Mouse (Mus musculus): ENCODE results near the gene Nemf. TPM values are rescaled to one million over a fixed set of nuclear protein-coding genes. Genes with fewer than 3 reads are reported as not detected.

Nemf gene
- polyA plus RNA-seq (2021): 44.5 TPM

DNA sequence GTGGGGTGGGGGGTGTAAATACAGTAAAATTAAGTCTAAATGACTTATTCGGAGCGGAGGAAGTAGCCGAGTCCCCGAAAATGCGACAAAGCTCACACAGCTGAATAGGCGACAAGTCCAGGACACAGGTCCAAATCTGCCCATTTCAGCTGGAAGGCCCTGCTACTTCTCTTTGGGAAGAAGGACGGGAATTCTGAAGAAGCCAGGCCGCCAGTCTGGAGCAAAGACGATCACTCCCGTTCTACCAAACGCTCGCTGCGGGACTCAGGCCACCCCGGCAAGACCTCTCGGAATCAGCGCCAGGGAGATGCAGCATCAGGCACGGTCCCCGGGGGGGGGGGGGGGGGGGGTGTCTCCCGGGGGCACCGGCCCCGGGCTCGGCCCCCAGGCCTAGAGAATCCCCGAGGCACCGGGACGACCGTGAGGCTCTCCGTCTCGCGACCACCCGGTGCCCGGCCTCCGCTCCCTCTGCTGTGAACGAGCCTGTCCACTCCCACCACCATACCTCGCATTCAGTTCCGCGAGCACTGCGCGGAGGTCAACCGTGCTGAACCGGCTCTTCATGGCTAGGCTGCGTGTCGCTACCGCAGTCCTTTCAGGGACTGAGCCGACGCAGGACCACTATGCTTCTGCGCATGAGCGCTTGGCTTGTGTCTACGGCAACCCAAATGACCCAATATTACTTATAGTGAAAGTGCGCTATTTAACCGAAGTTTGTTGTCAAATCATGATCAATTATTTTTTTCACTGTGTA lies at the start of gene Nemf:
Nemf (minus strand) TSS at position 620 of the 754 bp plus-strand sequence.
- ATAC-seq (peak; percentile 28), DNase-seq (ENCODE audit: low read depth, low spot score) (peak; percentile 68)
- no peak for TF ChIP-seq CTCF (IDR thresholded peaks at IDR 0.05)
- ChIA-PET CTCF (interaction anchor here (1.2 kb wide), 1 partner anchor 34 kb away, joined by 4 read pairs; no protein-coding TSS in a partner anchor), POLR2A (interaction anchor here (0.5 to 0.6 kb wide), 2 partner anchors 12 to 71 kb away, joined by 3 to 5 read pairs; no protein-coding TSS in a partner anchor)
- H3K27me3 ChIP-seq: no peaks in the 10 kb centered on the region
- in situ Hi-C loops (cut with MboI; ENCODE audit: low pct_unique_long_range_greater_than_20kb): loop anchor here (5.0 to 25.0 kb wide), 3 partner anchors 226 to 531 kb away; partner anchors contain the start of genes Atl1, Map4k5 and Vcpkmt

DNA sequence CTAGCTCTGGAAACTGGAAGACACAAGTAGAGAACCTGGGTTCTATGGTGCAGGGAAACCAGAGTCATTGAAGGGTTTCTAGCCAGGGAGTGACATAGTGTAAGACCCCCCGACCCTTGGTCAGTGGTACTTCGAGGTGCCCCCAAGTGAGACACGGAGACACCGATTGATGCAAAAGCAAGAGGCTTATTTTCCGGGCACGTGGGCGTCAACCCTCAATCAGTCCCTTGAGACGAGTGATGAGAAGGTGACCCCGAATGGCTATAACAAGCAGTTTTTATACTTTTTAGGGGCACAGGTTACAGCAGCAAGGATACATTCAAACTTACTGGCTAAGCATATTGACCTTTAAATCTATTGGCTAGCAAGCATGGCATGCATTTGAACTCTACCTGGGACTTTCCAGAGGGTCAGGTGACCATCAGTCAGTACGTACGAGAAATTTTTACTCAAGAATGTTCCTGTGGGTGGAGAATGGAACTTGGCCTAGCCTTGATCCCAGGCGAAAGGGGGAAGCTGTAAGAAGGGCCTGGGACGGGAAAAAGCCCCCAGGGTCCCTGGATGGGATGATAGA lies 45.7 kb upstream of the Nemf start:
- no peaks in the 10 kb centered on the region for H3K27me3 ChIP-seq
- CTCF ChIA-PET: interaction anchor here (0.6 to 1.7 kb wide), 2 partner anchors 11 to 16 kb away, joined by 3 to 5 read pairs; no protein-coding TSS in a partner anchor
- DNase-seq (ENCODE audit: low read depth, low spot score) (no peak), ATAC-seq (no peak)
- TF ChIP-seq CTCF (IDR thresholded peaks at IDR 0.05): no peak
- in situ Hi-C loops (cut with MboI; ENCODE audit: low pct_unique_long_range_greater_than_20kb): no loop called here
- POLR2A ChIA-PET: interaction anchor here (1.0 kb wide), 1 partner anchor 14 kb away, joined by 3 read pairs; no protein-coding TSS in a partner anchor

DNA sequence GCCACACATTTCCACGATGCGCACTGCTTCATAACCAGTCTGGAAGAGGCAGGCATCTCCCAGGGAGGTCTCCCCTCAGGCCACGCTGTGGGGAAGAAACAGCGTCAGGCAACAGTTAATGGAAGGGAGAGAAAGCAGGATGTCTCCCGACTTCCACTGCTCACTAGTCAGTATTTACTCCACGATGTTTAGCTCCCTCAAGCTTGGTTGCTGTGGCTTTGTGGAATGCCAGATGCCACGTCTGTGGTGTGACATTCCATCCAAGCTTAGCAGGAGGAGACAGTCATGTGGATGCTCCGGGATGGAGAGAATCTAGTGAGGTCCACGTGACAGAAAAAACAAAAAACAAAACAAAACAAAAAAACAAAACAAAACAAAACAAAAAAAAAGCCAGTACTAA lies 45.1 kb upstream of the Nemf start:
- peak; percentile 13 for TF ChIP-seq CTCF (IDR thresholded peaks at IDR 0.05)
- ATAC-seq (peak; percentile 54), DNase-seq (ENCODE audit: low read depth, low spot score) (no peak)
- ChIA-PET CTCF (interaction anchor here (0.6 to 1.7 kb wide), 2 partner anchors 11 to 16 kb away, joined by 3 to 5 read pairs; no protein-coding TSS in a partner anchor), POLR2A (interaction anchor here (1.0 kb wide), 1 partner anchor 14 kb away, joined by 3 read pairs; no protein-coding TSS in a partner anchor)
- in situ Hi-C loops (cut with MboI; ENCODE audit: low pct_unique_long_range_greater_than_20kb): no loop called here
- H3K27me3 ChIP-seq: no peaks in the 10 kb centered on the region

DNA sequence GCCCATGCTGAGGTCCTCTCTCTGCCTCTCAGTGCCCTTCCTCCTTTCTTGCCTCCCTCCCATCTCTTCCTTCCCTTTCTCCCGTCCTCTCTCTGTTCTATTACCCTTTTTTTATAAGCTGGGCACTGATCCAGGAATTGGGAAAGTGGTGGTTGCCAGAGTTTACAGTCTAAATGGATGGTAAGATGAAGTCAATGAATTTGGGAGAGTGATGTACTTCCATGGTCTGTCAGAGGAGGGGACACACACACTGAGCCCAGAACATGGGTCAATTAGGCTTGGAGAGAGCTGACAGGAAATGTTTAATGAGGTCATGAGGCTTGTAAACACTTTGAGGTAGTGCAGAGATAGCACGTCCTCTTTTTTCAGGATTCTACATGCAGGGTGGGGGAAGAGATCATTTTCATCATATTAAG lies 43.9 kb upstream of the Nemf start:
- CTCF ChIA-PET: interaction anchor here (1.7 to 1.8 kb wide), 2 partner anchors 10 to 13 kb away, joined by 8 to 10 read pairs; no protein-coding TSS in a partner anchor
- TF ChIP-seq CTCF (IDR thresholded peaks at IDR 0.05): peak; percentile 12
- no peak for DNase-seq (ENCODE audit: low read depth, low spot score)
- POLR2A ChIA-PET: interaction anchor here (0.7 kb wide), 1 partner anchor 30 kb away, joined by 3 read pairs; no protein-coding TSS in a partner anchor
- ATAC-seq: no peak
- in situ Hi-C loops (cut with MboI; ENCODE audit: low pct_unique_long_range_greater_than_20kb): no loop called here
- no peaks in the 10 kb centered on the region for H3K27me3 ChIP-seq

DNA sequence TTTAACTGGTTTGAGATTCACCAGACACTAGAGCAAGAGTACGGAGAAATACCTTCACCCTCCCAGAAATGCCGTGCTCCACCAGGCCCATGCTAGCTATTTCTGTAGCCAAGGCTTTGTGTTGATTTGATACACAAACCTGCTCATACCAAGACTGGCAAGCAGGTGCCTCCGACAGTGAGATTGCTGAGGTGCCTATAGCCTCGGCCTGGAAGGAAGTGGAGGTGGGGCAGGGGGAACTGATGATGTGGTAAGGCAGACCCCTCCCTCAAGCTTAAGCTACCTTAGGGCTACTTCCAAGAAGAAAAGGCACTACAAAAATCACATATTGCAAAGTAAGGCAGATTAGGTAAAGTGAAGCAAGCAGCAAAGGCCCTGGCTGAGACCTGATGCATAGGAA lies 43.4 kb upstream of the Nemf start:
- TF ChIP-seq CTCF (IDR thresholded peaks at IDR 0.05): no peak
- ATAC-seq: no peak
- CTCF ChIA-PET: interaction anchor here (1.7 to 1.8 kb wide), 2 partner anchors 9 to 13 kb away, joined by 8 to 10 read pairs; no protein-coding TSS in a partner anchor
- in situ Hi-C loops (cut with MboI; ENCODE audit: low pct_unique_long_range_greater_than_20kb): no loop called here
- no peak for DNase-seq (ENCODE audit: low read depth, low spot score)
- no peaks in the 10 kb centered on the region for H3K27me3 ChIP-seq
- POLR2A ChIA-PET: no interaction called here

- ChIA-PET CTCF (no interaction called here), POLR2A (no interaction called here)
- in situ Hi-C loops (cut with MboI; ENCODE audit: low pct_unique_long_range_greater_than_20kb): no loop called here
- no peaks in the 10 kb centered on the region for H3K27me3 ChIP-seq
- no peak for TF ChIP-seq CTCF (IDR thresholded peaks at IDR 0.05)
- no peak for DNase-seq (ENCODE audit: low read depth, low spot score)
- ATAC-seq: no peak
Observed at GRCm38 (mm10) chr12:69394456-69394855, 37.5 kb upstream of the Nemf start.

DNA sequence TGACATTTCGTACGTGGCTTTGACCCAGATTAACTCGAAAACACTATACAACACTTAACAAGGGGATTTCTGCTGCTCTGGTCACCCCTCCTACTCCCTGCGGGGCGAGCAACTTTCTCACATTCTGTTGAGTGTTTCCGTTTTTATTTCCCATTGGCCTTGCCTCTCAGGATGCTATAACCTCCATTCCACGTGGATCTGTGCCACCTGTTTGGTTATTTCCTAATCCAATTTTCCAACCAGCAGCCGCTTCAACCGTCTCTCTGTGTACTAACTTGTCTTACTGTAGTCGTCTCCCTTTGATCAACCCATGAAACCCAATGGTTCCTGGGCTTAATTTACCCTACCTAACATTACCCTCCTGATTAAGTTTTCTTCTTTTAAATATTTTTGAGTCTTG lies 36.1 kb upstream of the Nemf start:
- no peaks in the 10 kb centered on the region for H3K27me3 ChIP-seq
- POLR2A ChIA-PET: no interaction called here
- ATAC-seq: no peak
- TF ChIP-seq CTCF (IDR thresholded peaks at IDR 0.05): no peak
- no peak for DNase-seq (ENCODE audit: low read depth, low spot score)
- CTCF ChIA-PET: no interaction called here
- in situ Hi-C loops (cut with MboI; ENCODE audit: low pct_unique_long_range_greater_than_20kb): no loop called here

DNA sequence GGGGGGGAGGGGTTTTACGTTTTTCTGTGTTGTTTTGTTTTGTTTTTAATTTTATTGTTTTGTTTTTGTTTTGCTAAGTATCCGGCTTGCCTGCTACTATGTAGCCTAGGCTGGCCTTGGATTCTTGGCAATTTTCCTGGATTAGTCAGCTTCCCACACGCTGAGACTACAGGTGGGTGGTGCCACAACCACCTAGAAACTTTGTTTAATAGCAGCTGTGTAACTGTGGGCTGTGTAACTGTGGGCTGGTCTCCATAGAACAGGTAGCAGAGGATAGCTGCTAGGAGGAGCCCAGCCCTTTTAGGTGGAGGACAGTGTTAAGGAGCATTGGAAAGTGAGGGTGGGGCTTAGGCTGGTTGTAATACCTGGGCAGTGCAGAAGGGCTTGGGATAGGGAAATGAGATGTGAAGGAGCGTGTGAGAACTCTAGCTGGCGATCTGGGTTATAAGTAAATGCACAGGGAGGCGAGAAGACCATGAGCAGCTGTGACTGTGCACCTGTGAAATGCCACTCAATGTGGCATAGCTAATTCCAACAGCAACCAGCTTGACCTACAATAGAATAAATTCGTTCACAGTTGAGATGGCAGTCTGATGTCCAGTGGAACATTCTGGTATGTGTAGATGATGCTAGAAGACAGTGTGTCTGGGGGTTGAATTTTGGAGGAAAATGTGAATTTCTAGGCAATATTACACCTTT lies 33.2 kb upstream of the Nemf start:
- ATAC-seq (peak; percentile 33), DNase-seq (ENCODE audit: low read depth, low spot score) (no peak)
- TF ChIP-seq CTCF (IDR thresholded peaks at IDR 0.05): no peak
- H3K27me3 ChIP-seq: no peaks in the 10 kb centered on the region
- CTCF ChIA-PET: interaction anchor here (0.8 to 2.6 kb wide), 7 partner anchors 11 to 68 kb away, joined by 3 to 10 read pairs (median 3); no protein-coding TSS in a partner anchor
- POLR2A ChIA-PET: interaction anchor here (1.3 kb wide), 1 partner anchor 18 kb away, joined by 3 read pairs; the partner anchor contains the start of genes Arf6 and Gm9887
- in situ Hi-C loops (cut with MboI; ENCODE audit: low pct_unique_long_range_greater_than_20kb): loop anchor here (10.0 kb wide), 1 partner anchor 175 kb away; no protein-coding TSS in a partner anchor

- CTCF ChIA-PET: interaction anchor here (1.0 to 2.6 kb wide), 5 partner anchors 8 to 30 kb away, joined by 3 to 10 read pairs (median 4); no protein-coding TSS in a partner anchor
- no peaks in the 10 kb centered on the region for H3K27me3 ChIP-seq
- ATAC-seq: peak; percentile 40
- no peak for TF ChIP-seq CTCF (IDR thresholded peaks at IDR 0.05)
- POLR2A ChIA-PET: no interaction called here
- in situ Hi-C loops (cut with MboI; ENCODE audit: low pct_unique_long_range_greater_than_20kb): loop anchor here (10.0 kb wide), 1 partner anchor 175 kb away; no protein-coding TSS in a partner anchor
- DNase-seq (ENCODE audit: low read depth, low spot score): no peak
Observed at GRCm38 (mm10) chr12:69389273-69389938, 32.4 kb upstream of the Nemf start.

Measured in Patski (cell line).